Mouse (Mus musculus): ENCODE data around the gene Slc45a2. TPM values are rescaled to one million over a fixed set of nuclear protein-coding genes. Genes with fewer than 3 reads are reported as not detected.
A peak's percentile ranks its signal among the peaks of the same experiment; 100 is the strongest.

Slc45a2 gene
- polyA plus RNA-seq, 1 experiment from 2014 or later: 0.72 TPM

GRCm38 (mm10) chr15:11075726-11076361 lies 75.3 kb downstream of the Slc45a2 start:
- Histone ChIP-seq H3K27me3 (no peaks in the 10 kb centered on the region), H3K4me2 (no peak overlapping the region), H3K36me3 (peaks cover 8% of the 10 kb centered on the region; the same call in 1 of the 2 replicates), H3K4me1 (peaks cover 12% of the 10 kb centered on the region), H3K4me3 (no peak overlapping the region), H3K27ac (peak overlapping the region; percentile 70), H3K9me3 (no peaks in the 10 kb centered on the region), H3K9ac (no peak overlapping the region)
- ATAC-seq (ENCODE audit: insufficient number of reproducible peaks, insufficient read depth, low FRiP score, low TSS enrichment, low read depth): peak; percentile 67; the same call in 1 of the 2 replicates
- WGBS: 37% methylated on average over 3 of the region's 3 CpGs

Other genes with a start within 250 kb of the Slc45a2 start
- 4.2 and 7.0 TPM in 2 replicates for gene C1qtnf3, start 48.4 kb upstream of the Slc45a2 start, polyA plus RNA-seq (2015; fragmentation: Nextera tagmentation; extraction: Ambion mirVana)
- gene Amacr, start 19.0 kb upstream of the Slc45a2 start, polyA plus RNA-seq (2015; fragmentation: Nextera tagmentation; extraction: Ambion mirVana): 18.7 and 23.5 TPM in 2 replicates
- gene Rxfp3, start 37.3 kb downstream of the Slc45a2 start, polyA plus RNA-seq (2015; fragmentation: Nextera tagmentation; extraction: Ambion mirVana): 2.7 and 3.0 TPM in 2 replicates
- gene Adamts12, start 64.1 kb downstream of the Slc45a2 start, polyA plus RNA-seq (2015; fragmentation: Nextera tagmentation; extraction: Ambion mirVana): 6.0 and 6.6 TPM in 2 replicates

All from embryonic facial prominence, embryonic 13.5 days (tissue).